Mouse (Mus musculus) kidney, postnatal 25 days (tissue): ENCODE data around the gene Dirc2.

ENCODE experiments used
- DNase-seq, 2 experiments: peaks; one replicate each; pipeline ENCODE4 v3.0.0; 2021; ENCODE audit warnings: mixed read lengths in 2 of 2

The Dirc2 gene

DNA sequence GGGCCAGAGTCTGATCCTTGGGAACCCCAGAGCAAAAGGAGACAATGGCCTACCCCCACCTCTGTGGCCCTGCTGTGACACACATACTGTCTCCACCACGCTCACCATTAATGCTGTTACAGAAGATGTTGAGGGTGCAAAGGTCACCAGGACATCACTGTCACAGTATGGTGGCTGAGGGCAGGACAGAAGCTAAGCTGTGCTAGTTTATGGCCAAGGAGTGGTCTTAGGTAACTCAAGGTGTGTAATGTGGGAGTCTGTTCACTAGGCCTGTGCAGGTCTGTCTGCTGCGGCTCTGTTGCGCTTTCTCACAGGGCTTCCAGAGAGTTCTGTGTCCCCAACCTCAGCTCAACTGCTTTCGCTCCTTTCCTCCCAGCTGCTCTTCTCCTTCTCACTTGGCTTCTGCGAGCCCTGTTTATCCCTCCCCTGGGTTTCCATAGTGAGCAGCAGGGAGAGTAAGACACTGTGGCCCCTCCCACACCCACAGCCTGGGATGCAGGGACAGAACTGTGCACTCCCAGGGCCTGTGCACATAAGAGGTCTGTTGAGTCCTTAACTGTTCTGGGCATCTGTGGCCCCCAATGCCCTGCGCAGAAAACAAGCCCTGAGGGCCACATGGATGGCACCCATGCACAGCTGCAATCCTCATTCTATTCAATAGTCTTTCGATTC, 30.9 kb downstream of the Dirc2 start:
- DNase-seq, result no peak

- peak; percentile 69 to 78 for DNase-seq
Measured at GRCm38 (mm10) chr16:35734038-35734437, 35.1 kb downstream of the Dirc2 start.

GRCm38 (mm10) chr16:35732096-35732495, 37.1 kb downstream of the Dirc2 start:
- DNase-seq, result no peak

GRCm38 (mm10) chr16:35729151-35729738, 39.9 kb downstream of the Dirc2 start:
- DNase-seq, result no peak

DNA sequence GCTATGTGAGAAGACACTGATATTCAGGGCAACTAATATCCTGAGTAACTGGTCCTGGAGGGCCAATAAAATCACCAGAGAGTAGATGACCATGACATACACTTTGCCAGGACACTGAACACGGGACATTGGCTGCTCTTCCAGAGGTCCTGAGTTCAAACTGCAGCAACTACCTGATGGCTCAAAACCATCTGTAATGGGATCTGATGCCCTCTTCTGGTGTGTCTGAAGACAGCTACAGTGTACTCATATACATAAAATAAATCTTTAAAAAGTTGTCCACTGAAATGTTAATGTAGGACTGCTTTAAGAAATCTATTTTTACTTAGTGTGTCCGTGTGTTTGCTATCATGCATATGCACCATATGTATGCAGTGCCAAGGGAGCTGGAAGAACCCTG, 42.6 kb downstream of the Dirc2 start:
- no peak for DNase-seq

- DNase-seq, result no peak
Measured at GRCm38 (mm10) chr16:35724561-35724960, 44.6 kb downstream of the Dirc2 start.

GRCm38 (mm10) chr16:35717761-35718160, 51.4 kb downstream of the Dirc2 start:
- no peak for DNase-seq

- DNase-seq, result no peak
Measured at GRCm38 (mm10) chr16:35716257-35716656, 52.9 kb downstream of the Dirc2 start.

DNA sequence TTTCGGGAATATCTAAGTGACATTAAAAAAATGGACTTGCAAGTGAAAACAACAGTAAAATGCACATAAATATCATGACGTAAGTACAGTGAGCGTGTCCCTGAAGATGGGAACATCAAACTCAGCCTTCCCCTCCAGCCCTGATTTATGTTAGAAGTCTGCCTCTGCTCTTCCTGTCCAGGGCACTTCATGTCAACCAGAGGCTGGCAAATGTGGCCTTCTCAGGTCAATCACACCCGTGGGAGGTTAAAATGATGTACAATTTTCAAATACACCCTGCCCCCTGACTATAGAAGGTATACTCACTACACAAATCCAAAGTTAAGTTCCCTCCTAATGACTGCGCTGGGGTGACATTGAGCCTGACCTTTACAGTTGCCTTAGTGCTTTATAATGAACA, 53.4 kb downstream of the Dirc2 start:
- no peak for DNase-seq

GRCm38 (mm10) chr16:35715350-35715749, 53.8 kb downstream of the Dirc2 start:
- DNase-seq, result no peak

GRCm38 (mm10) chr16:35714689-35715088, 54.5 kb downstream of the Dirc2 start:
- DNase-seq, result no peak

- no peak for DNase-seq
Measured at GRCm38 (mm10) chr16:35713606-35714005, 55.5 kb downstream of the Dirc2 start.

- DNase-seq, result no peak
Measured at GRCm38 (mm10) chr16:35711004-35711403, 58.2 kb downstream of the Dirc2 start.

DNA sequence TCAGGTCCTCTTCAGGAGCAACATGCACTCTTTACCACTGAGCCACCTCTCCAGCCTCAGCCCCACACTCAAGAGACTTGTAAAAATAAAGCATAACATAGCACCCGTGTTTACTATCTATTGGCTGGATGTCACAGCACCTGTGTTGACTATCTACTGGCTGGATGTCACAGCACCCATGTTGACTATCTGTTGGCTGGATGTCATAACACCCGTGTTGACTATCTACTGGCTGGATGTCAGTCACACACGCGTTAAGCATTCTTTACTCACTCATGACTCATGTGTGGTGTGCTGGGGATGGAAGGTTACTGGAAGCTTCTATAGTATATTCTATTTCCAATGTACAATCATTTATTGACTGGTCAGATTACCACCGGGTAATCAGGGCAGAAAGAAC, 62.2 kb downstream of the Dirc2 start:
- no peak for DNase-seq

DNA sequence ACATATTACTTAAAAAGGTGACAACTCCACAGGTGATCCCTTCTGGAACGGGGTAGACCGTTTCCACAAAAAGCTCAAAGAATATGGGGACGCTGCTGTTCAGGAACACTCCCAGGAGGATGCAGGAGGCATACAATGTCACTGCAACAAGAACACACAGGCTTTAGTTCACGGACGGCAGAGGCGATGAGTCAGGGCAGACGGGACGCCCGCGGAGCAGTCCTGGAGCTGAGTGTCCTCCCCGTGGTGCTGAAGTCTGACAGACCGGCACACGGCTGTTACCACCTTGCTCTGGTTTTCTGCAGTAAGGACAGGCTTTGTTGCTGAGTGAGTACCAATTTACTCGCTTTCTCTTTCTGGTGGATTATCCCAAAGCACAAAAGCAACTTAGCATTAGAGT, 64.4 kb downstream of the Dirc2 start:
- DNase-seq, result no peak

DNA sequence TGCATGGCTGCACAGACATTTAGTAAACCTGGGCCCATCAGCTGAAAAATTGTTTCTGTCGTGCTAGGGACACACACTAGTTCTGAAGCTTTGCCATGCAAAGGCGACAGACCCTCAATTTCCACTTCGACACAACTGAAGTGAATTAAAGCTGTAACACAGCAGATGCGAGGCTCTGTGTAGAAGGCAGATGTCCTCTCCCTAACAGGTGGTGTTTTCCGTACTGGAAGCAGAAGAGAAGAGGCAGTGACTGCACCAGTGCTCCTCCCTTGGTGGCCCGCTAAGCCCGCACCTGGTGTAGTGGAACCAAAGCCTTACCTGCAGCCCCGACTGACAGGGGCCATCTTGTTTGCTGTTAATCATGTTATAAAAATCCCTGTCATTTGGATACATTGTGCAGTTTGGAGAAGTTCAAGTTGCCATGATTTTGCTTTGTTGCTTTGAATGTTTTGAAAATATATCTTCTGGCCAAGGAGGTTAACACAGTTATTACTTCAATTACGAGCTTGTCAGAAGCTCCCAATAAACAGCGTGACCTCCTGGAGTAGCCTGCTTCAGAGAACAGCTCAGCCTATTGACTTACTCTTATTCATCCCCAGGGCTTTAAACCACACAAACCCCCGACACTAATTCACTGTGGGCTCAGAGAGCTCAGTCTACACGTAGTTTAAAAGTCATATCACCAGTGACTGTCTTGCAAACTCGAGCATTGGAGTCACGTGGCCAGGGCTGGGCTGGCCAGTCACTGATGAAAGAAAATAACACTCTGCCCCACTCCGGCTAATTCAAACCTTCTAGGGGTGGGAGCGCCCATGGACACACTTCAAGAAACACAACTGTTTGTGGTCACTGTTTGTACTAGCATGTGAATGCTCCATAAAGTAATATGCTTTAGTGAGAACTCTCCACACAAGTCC, 65.1 kb downstream of the Dirc2 start:
- no peak for DNase-seq

DNA sequence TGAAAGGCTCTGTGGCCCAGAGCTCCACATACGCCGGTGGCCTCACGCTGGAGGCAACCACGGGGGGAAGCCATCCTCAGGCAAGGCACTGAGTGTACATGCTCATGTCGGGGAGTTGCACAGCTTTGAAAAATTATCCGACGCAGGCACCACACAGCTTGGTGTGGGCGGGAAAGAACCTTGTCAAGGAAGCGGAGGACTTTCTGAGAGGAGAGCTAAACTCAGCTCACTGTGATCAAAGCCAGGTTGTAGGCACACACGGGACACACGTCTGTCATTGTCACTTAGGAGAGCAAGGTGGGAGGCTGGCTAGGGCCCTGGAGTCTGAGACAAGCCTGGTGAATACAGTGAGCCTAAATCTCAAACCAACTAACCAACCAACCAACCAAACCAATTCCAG, 67.3 kb downstream of the Dirc2 start:
- no peak for DNase-seq

DNA sequence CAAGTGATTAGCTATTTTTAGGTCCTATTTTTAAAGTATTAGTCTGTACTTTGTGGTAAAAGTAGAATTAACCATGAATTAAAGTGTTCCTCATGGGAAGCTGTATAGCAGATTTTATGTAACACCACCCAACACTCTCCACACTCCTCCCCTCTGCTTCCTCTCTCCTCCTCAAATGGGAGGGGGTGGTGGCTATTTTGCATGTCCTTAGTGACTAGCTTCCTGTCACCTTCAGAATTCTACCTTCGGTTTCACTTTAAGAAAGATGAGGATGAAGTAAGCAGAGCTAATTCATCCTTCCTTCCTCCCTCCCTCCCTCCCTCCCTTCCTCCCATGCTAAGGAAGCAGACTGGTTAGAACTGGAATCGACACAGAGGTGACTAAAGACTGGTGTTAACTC, 73.1 kb downstream of the Dirc2 start:
- DNase-seq, result no peak

- no peak for DNase-seq
Measured at GRCm38 (mm10) chr16:35694250-35694846, 74.8 kb downstream of the Dirc2 start.

- DNase-seq, result no peak
Measured at GRCm38 (mm10) chr16:35691606-35692005, 77.5 kb downstream of the Dirc2 start.

GRCm38 (mm10) chr16:35686491-35686890, 82.7 kb downstream of the Dirc2 start:
- no peak for DNase-seq

DNA sequence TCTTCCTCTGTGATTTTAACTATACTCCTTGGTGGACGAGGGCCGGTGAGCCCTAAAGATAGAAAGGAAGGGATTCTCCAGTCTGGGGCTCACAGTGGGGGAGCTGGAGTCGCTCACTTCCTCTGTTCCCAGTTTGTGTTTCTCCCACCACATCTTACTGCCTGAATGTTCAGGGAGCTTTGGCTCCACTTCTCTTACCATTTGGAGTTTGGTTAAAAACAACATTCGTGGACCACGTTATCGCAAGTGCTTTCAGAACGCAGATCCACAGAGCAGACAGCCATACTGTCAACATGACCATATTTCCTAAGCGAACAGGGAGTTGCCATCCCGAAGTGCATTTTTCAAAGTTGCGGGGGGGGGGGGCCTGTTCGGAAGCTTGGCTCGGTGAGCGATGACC, 84.1 kb downstream of the Dirc2 start:
- no peak for DNase-seq

GRCm38 (mm10) chr16:35681327-35682108, 87.6 kb downstream of the Dirc2 start:
- no peak for DNase-seq
